23 mouse cellular contexts compared by ENCODE assay signal in genomic region chr5:95941562-95941961, GRCm38 (mm10). TPM values are rescaled to one million over a fixed set of nuclear protein-coding genes. Genes with fewer than 3 reads are reported as not detected.
"Had no signal": no experiment of that assay in that cellular context is flagged by ENCODE, and none has a peak within 500 bp of the region (broad histone marks: within the 10 kb centered on the region; RNA-seq: fewer than 3 reads in every experiment).

No protein-coding gene starts in this region.

- H3K27me3 ChIP-seq: lung, embryonic 15.5 days; midbrain, embryonic 12.5 days; neural tube, embryonic 13.5 days; neural tube, embryonic 15.5 days had no signal

- H3K4me3 ChIP-seq: lung, embryonic 15.5 days; midbrain, embryonic 10.5 days; midbrain, embryonic 12.5 days; myocyte; neural tube, embryonic 13.5 days; neural tube, embryonic 15.5 days had no signal

- H3K4me1 ChIP-seq: lung, embryonic 15.5 days; midbrain, embryonic 10.5 days; midbrain, embryonic 12.5 days; neural tube, embryonic 13.5 days; neural tube, embryonic 15.5 days had no signal

- H3K27ac ChIP-seq: lung, embryonic 15.5 days; macrophage; midbrain, embryonic 10.5 days; midbrain, embryonic 12.5 days; neural tube, embryonic 13.5 days; neural tube, embryonic 15.5 days had no signal

- H3K36me3 ChIP-seq: lung, embryonic 15.5 days; midbrain, embryonic 10.5 days; midbrain, embryonic 12.5 days; neural tube, embryonic 13.5 days; neural tube, embryonic 15.5 days had no signal

- ATAC-seq: lung, postnatal 0 days; midbrain, embryonic 16.5 days had no signal

- H3K9me3 ChIP-seq: lung, embryonic 15.5 days; midbrain, embryonic 10.5 days; midbrain, embryonic 12.5 days; neural tube, embryonic 13.5 days; neural tube, embryonic 15.5 days had no signal

- DNase-seq: lung, adult 2 months; lung, postnatal 14 days; lung, postnatal 36 days; midbrain, embryonic 14.5 days; retina, postnatal 1 day; right cerebral cortex, adult 18-20 months; right cerebral cortex, postnatal 25 days; right cerebral cortex, postnatal 4 days; spleen, adult 18-20 months; thymus, adult 18-20 months; thymus, postnatal 14 days; thymus, postnatal 36 days had no signal

RNA-seq across cellular contexts. Expression of gene Cxcl13, which starts 15.2 kb away (rescaled TPM):
- total RNA-seq: megakaryocyte progenitor cell, adult 5-6 weeks; megakaryocyte-erythroid progenitor cell, adult 5-6 weeks had no signal
- polyA plus RNA-seq: macrophage; midbrain, embryonic 12.5 days; midbrain, embryonic 14.5 days had no signal
